Mouse (Mus musculus): ENCODE results near the gene Ankrd63.

- TF ChIP-seq CTCF (IDR thresholded peaks at IDR 0.05; ENCODE audit: control insufficient read depth, insufficient read depth, insufficient replicate concordance, low read depth, low read length), result no peak
- no peak for TF ChIP-seq POLR2A (IDR thresholded peaks at IDR 0.05; ENCODE audit: control insufficient read depth, low read depth, low read length)
Observed at GRCm38 (mm10) chr2:118743261-118743943, 39.6 kb upstream of the Ankrd63 start.

Data from testis, adult 2 months (tissue).